Mouse (Mus musculus) right cerebral cortex, postnatal 36 days (tissue): ENCODE measurements around the gene Nelfcd.

ENCODE experiments used
- DNase-seq, 2 experiments: peaks; one replicate each; pipeline ENCODE4 v3.0.0; 2022; ENCODE audit warnings: low spot score in 2 of 2, mixed read lengths in 1 of 2

Gene Nelfcd

GRCm38 (mm10) chr2:174415731-174416310, at the start of gene Nelfcd:
TSS of gene Nelfcd (plus strand) at chr2:174415804.
- peak; percentile 89 to 90 for DNase-seq

- DNase-seq: no peak
These were observed 49.0 kb upstream of the Nelfcd start for GRCm38 (mm10) chr2:174366571-174366970.

GRCm38 (mm10) chr2:174381021-174381420, 34.6 kb upstream of the Nelfcd start:
- DNase-seq: no peak

GRCm38 (mm10) chr2:174391936-174392335, 23.7 kb upstream of the Nelfcd start:
- DNase-seq: no peak

GRCm38 (mm10) chr2:174392554-174392953, 23.1 kb upstream of the Nelfcd start:
- DNase-seq: no peak

- DNase-seq: no peak
These were observed 22.2 kb upstream of the Nelfcd start for GRCm38 (mm10) chr2:174393383-174393782.

GRCm38 (mm10) chr2:174396643-174397042, 19.0 kb upstream of the Nelfcd start:
- DNase-seq: no peak

GRCm38 (mm10) chr2:174397065-174397464, 18.5 kb upstream of the Nelfcd start:
- no peak for DNase-seq

- DNase-seq: no peak
These were observed 17.7 kb upstream of the Nelfcd start for GRCm38 (mm10) chr2:174397881-174398280.

- no peak for DNase-seq
These were observed 15.2 kb upstream of the Nelfcd start for GRCm38 (mm10) chr2:174400396-174400795.

- no peak for DNase-seq
These were observed 5.4 kb upstream of the Nelfcd start for GRCm38 (mm10) chr2:174410222-174410621.

GRCm38 (mm10) chr2:174413127-174413526, 2.5 kb upstream of the Nelfcd start:
- no peak for DNase-seq

GRCm38 (mm10) chr2:174415001-174415730, 438 bp upstream of the Nelfcd start:
- no peak for DNase-seq

- DNase-seq: no peak
These were observed 5.5 kb downstream of the Nelfcd start for GRCm38 (mm10) chr2:174421107-174421506.

GRCm38 (mm10) chr2:174424301-174425085, 8.9 kb downstream of the Nelfcd start:
- no peak for DNase-seq

- no peak for DNase-seq
These were observed 11.3 kb downstream of the Nelfcd start for GRCm38 (mm10) chr2:174426856-174427255.

GRCm38 (mm10) chr2:174428076-174428835, 12.7 kb downstream of the Nelfcd start:
- DNase-seq: no peak

GRCm38 (mm10) chr2:174428996-174429591, 13.5 kb downstream of the Nelfcd start:
- no peak for DNase-seq

GRCm38 (mm10) chr2:174434943-174435342, 19.3 kb downstream of the Nelfcd start:
- no peak for DNase-seq

GRCm38 (mm10) chr2:174436076-174436701, 20.6 kb downstream of the Nelfcd start:
- no peak for DNase-seq
